Mouse (Mus musculus): ENCODE measurements around the gene Cyp2d26. TPM values are rescaled to one million over a fixed set of nuclear protein-coding genes. Genes with fewer than 3 reads are reported as not detected.

Cyp2d26 gene
- polyA plus RNA-seq (2015; fragmentation: Nextera tagmentation; extraction: Ambion mirVana), result 141 and 169 TPM in 2 replicates

DNA sequence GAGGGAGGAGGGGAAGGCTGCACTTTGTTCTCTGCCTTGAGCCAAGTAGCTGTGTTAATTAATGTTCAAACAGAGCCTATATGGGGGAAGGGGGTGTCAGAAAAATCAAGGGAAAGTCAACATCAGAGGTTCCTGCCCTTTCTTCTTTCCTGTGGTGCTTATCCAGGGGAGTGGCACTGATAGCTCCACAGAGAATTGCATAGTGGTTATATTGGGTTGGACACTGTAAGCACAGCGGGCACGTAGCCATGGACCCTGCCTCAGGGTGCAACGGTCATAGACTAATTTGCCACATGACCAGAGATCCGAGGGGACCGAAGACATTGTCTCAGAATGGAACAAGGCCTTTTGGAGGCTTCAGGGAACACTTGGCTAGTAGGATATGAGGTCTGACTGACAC is at the start of gene Cyp2d26:
Gene Cyp2d26, minus strand, starts transcription at position 18 of the 400 bp plus-strand sequence.
- ATAC-seq (ENCODE audit: low read depth), result peak; percentile 85
- peak within 1 kb of the TSS; percentile 23 for H3K4me2 ChIP-seq (ENCODE audit: low read depth, low read length)

GRCm38 (mm10) chr15:82839146-82839545 is 45.1 kb upstream of the Cyp2d26 start:
- WGBS (ENCODE audit: insufficient replicate concordance), result 86% methylated on average over 3 of the region's 3 CpGs
- Histone ChIP-seq H3K4me2 (ENCODE audit: low read depth, low read length) (no peak overlapping the region), H3K36me3 (ENCODE audit: control insufficient read depth, insufficient read depth) (no peaks in the 10 kb centered on the region), H3K27ac (ENCODE audit: low read length) (no peak overlapping the region), H3K4me3 (ENCODE audit: low read depth, low read length) (no peak overlapping the region), H3K9ac (ENCODE audit: low read depth, low read length) (no peak overlapping the region), H3K27me3 (ENCODE audit: control insufficient read depth, insufficient read depth, low read depth, low read length) (no peaks in the 10 kb centered on the region), H3K9me3 (replicated peaks; ENCODE audit: control insufficient read depth, low read length) (no peaks in the 10 kb centered on the region), H3K4me1 (ENCODE audit: control insufficient read depth, low read depth, low read length) (no peaks in the 10 kb centered on the region)
- ATAC-seq (ENCODE audit: low read depth), result no peak

More for the DNA sequence above, at the start of gene Cyp2d26:
- no peaks in the 10 kb centered on the region for H3K27me3 ChIP-seq (ENCODE audit: control insufficient read depth, insufficient read depth, low read depth, low read length)
- 57% methylated on average over 5 of the region's 5 CpGs for WGBS (ENCODE audit: insufficient replicate concordance)
- peak within 1 kb of the TSS; percentile 2 for H3K9ac ChIP-seq (ENCODE audit: low read depth, low read length)
- H3K4me1 ChIP-seq (ENCODE audit: control insufficient read depth, low read depth, low read length), result no peaks in the 10 kb centered on the region
- H3K4me3 ChIP-seq (ENCODE audit: low read depth, low read length), result peak within 1 kb of the TSS; percentile 30
- H3K9me3 ChIP-seq (replicated peaks; ENCODE audit: control insufficient read depth, low read length), result no peaks in the 10 kb centered on the region
- peak within 1 kb of the TSS; percentile 63 for H3K27ac ChIP-seq (ENCODE audit: low read length)
- H3K36me3 ChIP-seq (ENCODE audit: control insufficient read depth, insufficient read depth), result no peaks in the 10 kb centered on the region

DNA sequence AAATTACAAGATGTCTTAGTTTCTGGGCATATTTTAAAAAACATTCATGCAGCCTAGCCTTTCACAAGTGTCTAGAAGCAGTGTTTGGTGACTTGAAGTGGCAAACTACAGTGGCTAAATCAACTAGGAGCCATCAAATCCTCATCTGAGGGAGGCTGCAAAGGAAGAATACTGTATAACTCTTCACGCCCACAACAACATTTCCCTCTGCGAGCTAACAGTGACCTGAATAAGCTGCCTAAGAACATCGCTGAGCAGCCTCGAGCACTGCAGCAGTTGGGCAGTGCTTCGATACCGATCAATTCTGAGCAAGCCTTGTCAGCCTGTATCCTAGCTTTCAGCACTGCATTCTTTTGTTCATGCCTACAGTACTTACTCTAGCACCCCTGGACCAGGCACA is 35.8 kb upstream of the Cyp2d26 start:
- Histone ChIP-seq H3K4me1 (ENCODE audit: control insufficient read depth, low read depth, low read length) (no peaks in the 10 kb centered on the region), H3K4me3 (ENCODE audit: low read depth, low read length) (no peak overlapping the region), H3K9ac (ENCODE audit: low read depth, low read length) (no peak overlapping the region), H3K4me2 (ENCODE audit: low read depth, low read length) (no peak overlapping the region), H3K27ac (ENCODE audit: low read length) (no peak overlapping the region), H3K27me3 (ENCODE audit: control insufficient read depth, insufficient read depth, low read depth, low read length) (no peaks in the 10 kb centered on the region), H3K9me3 (replicated peaks; ENCODE audit: control insufficient read depth, low read length) (no peaks in the 10 kb centered on the region), H3K36me3 (ENCODE audit: control insufficient read depth, insufficient read depth) (no peaks in the 10 kb centered on the region)
- 79% methylated on average over 6 of the region's 6 CpGs for WGBS (ENCODE audit: insufficient replicate concordance)
- no peak for ATAC-seq (ENCODE audit: low read depth)

- H3K36me3 ChIP-seq (ENCODE audit: control insufficient read depth, insufficient read depth), result no peaks in the 10 kb centered on the region
These were observed 31.8 kb upstream of the Cyp2d26 start for GRCm38 (mm10) chr15:82825866-82826265.

GRCm38 (mm10) chr15:82822347-82822746 is 28.3 kb upstream of the Cyp2d26 start:
- Histone ChIP-seq H3K9ac (ENCODE audit: low read depth, low read length) (no peak overlapping the region), H3K4me2 (ENCODE audit: low read depth, low read length) (no peak overlapping the region), H3K4me3 (ENCODE audit: low read depth, low read length) (no peak overlapping the region), H3K27me3 (ENCODE audit: control insufficient read depth, insufficient read depth, low read depth, low read length) (no peaks in the 10 kb centered on the region), H3K36me3 (ENCODE audit: control insufficient read depth, insufficient read depth) (no peaks in the 10 kb centered on the region), H3K9me3 (replicated peaks; ENCODE audit: control insufficient read depth, low read length) (no peaks in the 10 kb centered on the region), H3K4me1 (ENCODE audit: control insufficient read depth, low read depth, low read length) (no peaks in the 10 kb centered on the region), H3K27ac (ENCODE audit: low read length) (no peak overlapping the region)
- no peak for ATAC-seq (ENCODE audit: low read depth)
- WGBS (ENCODE audit: insufficient replicate concordance), result 57% methylated on average over 3 of the region's 4 CpGs

More at GRCm38 (mm10) chr15:82825866-82826265, 31.8 kb upstream of the Cyp2d26 start:
- ATAC-seq (ENCODE audit: low read depth), result no peak
- no peak overlapping the region for H3K4me3 ChIP-seq (ENCODE audit: low read depth, low read length)
- H3K4me1 ChIP-seq (ENCODE audit: control insufficient read depth, low read depth, low read length), result no peaks in the 10 kb centered on the region
- no peak overlapping the region for H3K27ac ChIP-seq (ENCODE audit: low read length)
- no peaks in the 10 kb centered on the region for H3K27me3 ChIP-seq (ENCODE audit: control insufficient read depth, insufficient read depth, low read depth, low read length)
- no peaks in the 10 kb centered on the region for H3K9me3 ChIP-seq (replicated peaks; ENCODE audit: control insufficient read depth, low read length)
- no peak overlapping the region for H3K9ac ChIP-seq (ENCODE audit: low read depth, low read length)
- H3K4me2 ChIP-seq (ENCODE audit: low read depth, low read length), result no peak overlapping the region

DNA sequence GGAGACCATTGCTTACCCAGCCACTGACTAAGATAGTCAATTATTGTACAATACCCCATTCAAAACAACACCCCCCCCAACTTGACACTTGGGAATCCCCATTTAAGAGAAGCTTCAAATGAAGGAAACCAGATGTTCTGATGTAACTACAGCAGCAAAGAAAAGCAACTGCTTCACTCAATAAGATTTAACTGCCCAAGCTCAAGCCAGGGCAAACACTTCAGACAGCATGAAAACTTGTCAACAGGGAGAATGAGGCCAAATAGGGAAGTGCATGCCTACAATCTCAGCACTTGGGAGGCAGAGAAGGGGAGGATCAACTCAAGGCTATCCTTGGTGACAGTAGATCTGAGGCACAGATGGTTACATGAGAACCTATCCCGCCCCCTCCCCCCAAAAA is 27.6 kb upstream of the Cyp2d26 start:
- H3K9me3 ChIP-seq (replicated peaks; ENCODE audit: control insufficient read depth, low read length), result no peaks in the 10 kb centered on the region
- H3K9ac ChIP-seq (ENCODE audit: low read depth, low read length), result no peak overlapping the region
- no peak overlapping the region for H3K27ac ChIP-seq (ENCODE audit: low read length)
- no peaks in the 10 kb centered on the region for H3K36me3 ChIP-seq (ENCODE audit: control insufficient read depth, insufficient read depth)
- ATAC-seq (ENCODE audit: low read depth), result no peak
- H3K4me3 ChIP-seq (ENCODE audit: low read depth, low read length), result no peak overlapping the region
- H3K4me2 ChIP-seq (ENCODE audit: low read depth, low read length), result no peak overlapping the region
- H3K27me3 ChIP-seq (ENCODE audit: control insufficient read depth, insufficient read depth, low read depth, low read length), result no peaks in the 10 kb centered on the region
- 62% methylated on average over 1 of the region's 1 CpGs for WGBS (ENCODE audit: insufficient replicate concordance)
- H3K4me1 ChIP-seq (ENCODE audit: control insufficient read depth, low read depth, low read length), result no peaks in the 10 kb centered on the region

- ATAC-seq (ENCODE audit: low read depth), result no peak
- Histone ChIP-seq H3K36me3 (ENCODE audit: control insufficient read depth, insufficient read depth) (no peaks in the 10 kb centered on the region), H3K4me1 (ENCODE audit: control insufficient read depth, low read depth, low read length) (peaks cover 6% of the 10 kb centered on the region), H3K27me3 (ENCODE audit: control insufficient read depth, insufficient read depth, low read depth, low read length) (no peaks in the 10 kb centered on the region), H3K4me2 (ENCODE audit: low read depth, low read length) (no peak overlapping the region), H3K9ac (ENCODE audit: low read depth, low read length) (no peak overlapping the region), H3K9me3 (replicated peaks; ENCODE audit: control insufficient read depth, low read length) (no peaks in the 10 kb centered on the region), H3K4me3 (ENCODE audit: low read depth, low read length) (no peak overlapping the region), H3K27ac (ENCODE audit: low read length) (no peak overlapping the region)
- 74% methylated on average over 4 of the region's 4 CpGs for WGBS (ENCODE audit: insufficient replicate concordance)
These were observed 21.2 kb upstream of the Cyp2d26 start for GRCm38 (mm10) chr15:82815296-82815695.

GRCm38 (mm10) chr15:82814806-82815205 is 20.7 kb upstream of the Cyp2d26 start:
- 67% methylated on average over 4 of the region's 4 CpGs for WGBS (ENCODE audit: insufficient replicate concordance)
- H3K27me3 ChIP-seq (ENCODE audit: control insufficient read depth, insufficient read depth, low read depth, low read length), result no peaks in the 10 kb centered on the region
- peaks cover 10% of the 10 kb centered on the region for H3K4me1 ChIP-seq (ENCODE audit: control insufficient read depth, low read depth, low read length)
- ATAC-seq (ENCODE audit: low read depth), result 0 out of 2 replicates have a peak, but pooled peaks have one; percentile 35
- H3K9ac ChIP-seq (ENCODE audit: low read depth, low read length), result no peak overlapping the region
- H3K9me3 ChIP-seq (replicated peaks; ENCODE audit: control insufficient read depth, low read length), result no peaks in the 10 kb centered on the region
- no peaks in the 10 kb centered on the region for H3K36me3 ChIP-seq (ENCODE audit: control insufficient read depth, insufficient read depth)
- H3K4me3 ChIP-seq (ENCODE audit: low read depth, low read length), result no peak overlapping the region
- H3K27ac ChIP-seq (ENCODE audit: low read length), result no peak overlapping the region
- no peak overlapping the region for H3K4me2 ChIP-seq (ENCODE audit: low read depth, low read length)

DNA sequence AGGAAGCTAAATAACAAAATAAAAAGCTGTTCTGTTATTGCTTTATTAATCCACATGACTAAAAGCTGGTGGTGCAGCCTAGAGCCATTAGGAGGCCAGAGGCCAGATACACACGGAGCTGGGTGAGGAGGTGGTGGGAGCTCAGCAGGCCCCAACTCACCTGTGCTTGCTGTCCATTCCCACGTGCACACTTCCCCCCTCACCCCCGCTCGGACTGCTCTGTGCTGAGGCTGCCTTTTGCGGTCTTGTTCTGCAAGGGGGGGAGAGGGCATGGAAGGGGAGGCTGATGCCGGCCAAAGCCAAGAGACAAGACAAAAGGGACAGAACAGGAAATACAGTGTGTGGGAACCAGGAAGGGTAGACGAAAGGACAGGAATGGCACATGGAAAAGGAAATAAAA is 20.2 kb upstream of the Cyp2d26 start:
- WGBS (ENCODE audit: insufficient replicate concordance), result 77% methylated on average over 7 of the region's 7 CpGs
- Histone ChIP-seq H3K9me3 (replicated peaks; ENCODE audit: control insufficient read depth, low read length) (no peaks in the 10 kb centered on the region), H3K4me2 (ENCODE audit: low read depth, low read length) (no peak overlapping the region), H3K27ac (ENCODE audit: low read length) (no peak overlapping the region), H3K4me1 (ENCODE audit: control insufficient read depth, low read depth, low read length) (peaks cover 15% of the 10 kb centered on the region), H3K4me3 (ENCODE audit: low read depth, low read length) (no peak overlapping the region), H3K36me3 (ENCODE audit: control insufficient read depth, insufficient read depth) (no peaks in the 10 kb centered on the region), H3K27me3 (ENCODE audit: control insufficient read depth, insufficient read depth, low read depth, low read length) (no peaks in the 10 kb centered on the region), H3K9ac (ENCODE audit: low read depth, low read length) (no peak overlapping the region)
- ATAC-seq (ENCODE audit: low read depth), result no peak
